Mouse (Mus musculus): Measurements from ENCODE around the gene Vwce. TPM values are rescaled to one million over a fixed set of nuclear protein-coding genes. Genes with fewer than 3 reads are reported as not detected.

The Vwce gene
- polyA plus RNA-seq, 1 experiment = 0.11 TPM

GRCm38 (mm10) chr19:10714168-10714567, 80.2 kb downstream of the Vwce start:
- Histone ChIP-seq H3K36me3 (ENCODE audit: control insufficient read depth) (peaks cover 54% of the 10 kb centered on the region), H3K9me3 (ENCODE audit: control insufficient read depth, low read length) (no peaks in the 10 kb centered on the region), H3K27me3 (ENCODE audit: control insufficient read depth) (no peaks in the 10 kb centered on the region), H3K4me3 (replicated peaks) (no peak overlapping the region), H3K4me1 (ENCODE audit: control insufficient read depth) (peaks cover 8% of the 10 kb centered on the region)
- TF ChIP-seq GATA1 (IDR thresholded peaks at IDR 0.05; ENCODE audit: low read length) (no peak), TAL1 (IDR thresholded peaks at IDR 0.05; ENCODE audit: low read length) (no peak)

- no peaks in the 10 kb centered on the region for H3K9me3 ChIP-seq (ENCODE audit: control insufficient read depth, low read length)
- H3K36me3 ChIP-seq (ENCODE audit: control insufficient read depth) = peaks cover 47% of the 10 kb centered on the region
- peaks cover under 1% of the 10 kb centered on the region; the same call in 1 of the 2 replicates for H3K4me1 ChIP-seq (ENCODE audit: control insufficient read depth)
- no peak for TF ChIP-seq GATA1 (IDR thresholded peaks at IDR 0.05; ENCODE audit: low read length)
- TF ChIP-seq TAL1 (IDR thresholded peaks at IDR 0.05; ENCODE audit: low read length) = no peak
- no peak overlapping the region for H3K4me3 ChIP-seq (replicated peaks)
- no peaks in the 10 kb centered on the region for H3K27me3 ChIP-seq (ENCODE audit: control insufficient read depth)
These were observed 80.9 kb downstream of the Vwce start for GRCm38 (mm10) chr19:10714682-10715475.

- TF ChIP-seq GATA1 (IDR thresholded peaks at IDR 0.05; ENCODE audit: low read length) = no peak
- H3K27me3 ChIP-seq (ENCODE audit: control insufficient read depth) = no peaks in the 10 kb centered on the region
- peaks cover 41% of the 10 kb centered on the region for H3K36me3 ChIP-seq (ENCODE audit: control insufficient read depth)
- H3K9me3 ChIP-seq (ENCODE audit: control insufficient read depth, low read length) = no peaks in the 10 kb centered on the region
- H3K4me3 ChIP-seq (replicated peaks) = no peak overlapping the region
- H3K4me1 ChIP-seq (ENCODE audit: control insufficient read depth) = no peaks in the 10 kb centered on the region
These were observed 81.5 kb downstream of the Vwce start for GRCm38 (mm10) chr19:10715476-10715875.

Other genes starting within 250 kb of the Vwce start
- gene Syt7, start 245.1 kb upstream of the Vwce start, polyA plus RNA-seq (2012) = not detected in 2 replicates
- gene Lrrc10b, start 176.7 kb upstream of the Vwce start, polyA plus RNA-seq (2012) = not detected in 2 replicates
- 0.16 and 0.30 TPM in 2 replicates for gene Ppp1r32, start 151.3 kb upstream of the Vwce start, polyA plus RNA-seq (2012)
- 1.5 and 2.5 TPM in 2 replicates for gene Cpsf7, start 108.9 kb upstream of the Vwce start, polyA plus RNA-seq (2012)
- gene Sdhaf2, start 108.1 kb upstream of the Vwce start, polyA plus RNA-seq (2012) = 0.36 and 0.44 TPM in 2 replicates
- 0.13 and 0.14 TPM in 2 replicates for gene Tmem216, start 78.0 kb upstream of the Vwce start, polyA plus RNA-seq (2012)
- gene Cyb561a3, start 57.0 kb upstream of the Vwce start, polyA plus RNA-seq (2012) = 0.30 and 0.42 TPM in 2 replicates
- 0.22 and 0.41 TPM in 2 replicates for gene Tmem138, start 56.9 kb upstream of the Vwce start, polyA plus RNA-seq (2012)
- 2.3 and 2.8 TPM in 2 replicates for gene Ddb1, start 28.9 kb upstream of the Vwce start, polyA plus RNA-seq (2012)
- gene Tkfc, start 28.6 kb upstream of the Vwce start, polyA plus RNA-seq (2012) = 0.31 and 0.64 TPM in 2 replicates
- gene Pga5, start 43.9 kb downstream of the Vwce start, polyA plus RNA-seq (2012) = not detected in 2 replicates
- 2.4 and 3.2 TPM in 2 replicates for gene Vps37c, start 54.5 kb downstream of the Vwce start, polyA plus RNA-seq (2012)
- gene Cd5, start 104.8 kb downstream of the Vwce start, polyA plus RNA-seq (2012) = not detected in 2 replicates
- gene Cd6, start 195.8 kb downstream of the Vwce start, polyA plus RNA-seq (2012) = not detected in 2 replicates
- gene Slc15a3, start 205.5 kb downstream of the Vwce start, polyA plus RNA-seq (2012) = 0.30 and 0.67 TPM in 2 replicates
- 0.05 TPM in 2 replicates for gene Tmem132a, start 235.7 kb downstream of the Vwce start, polyA plus RNA-seq (2012)
- 1.3 and 1.4 TPM in 2 replicates for gene Tmem109, start 247.8 kb downstream of the Vwce start, polyA plus RNA-seq (2012)